Mouse (Mus musculus): ENCODE data around the gene Rbm33. TPM values are rescaled to one million over a fixed set of nuclear protein-coding genes. Genes with fewer than 3 reads are reported as not detected.

The Rbm33 gene
- total RNA-seq, 1 experiment = 21.2 TPM

- TF ChIP-seq CHD2 (IDR thresholded peaks at IDR 0.05; ENCODE audit: low read depth, low read length) = no peak
- TF ChIP-seq ZC3H11A (IDR thresholded peaks at IDR 0.05; ENCODE audit: borderline replicate concordance, low read depth, low read length) = no peak
- TF ChIP-seq HCFC1 (IDR thresholded peaks at IDR 0.05; ENCODE audit: borderline replicate concordance, insufficient read depth, low read length) = no peak
- TF ChIP-seq MAFK (IDR thresholded peaks at IDR 0.05; ENCODE audit: insufficient read depth, low read depth, low read length) = no peak
- no peak for TF ChIP-seq ZNF384 (IDR thresholded peaks at IDR 0.05; ENCODE audit: low read depth, low read length)
- in situ Hi-C loops (cut with MboI; ENCODE audit: low sequenced_read_pairs in 2 of 2, unreplicated experiment in 2 of 2) = no loop called here
- H3K36me3 ChIP-seq (ENCODE audit: control insufficient read depth, insufficient read depth, low read length, poor library complexity, severe bottlenecking) = peaks cover 7% of the 10 kb centered on the region
- H3K9me3 ChIP-seq (ENCODE audit: control insufficient read depth, insufficient read depth, low read depth, low read length) = no peaks in the 10 kb centered on the region
- no peaks in the 10 kb centered on the region for H3K4me1 ChIP-seq (ENCODE audit: control insufficient read depth in 2 of 2, insufficient read depth in 2 of 2, low read length in 2 of 2, poor library complexity in 1 of 2)
- no peak for DNase-seq (ENCODE audit: low read depth, low spot score)
- H3K9ac ChIP-seq (ENCODE audit: insufficient read depth, low read depth, low read length, poor library complexity, severe bottlenecking) = no peak overlapping the region
- H3K4me3 ChIP-seq (ENCODE audit: insufficient read depth in 1 of 2, low read depth in 1 of 2, low read length in 2 of 2, poor library complexity in 1 of 2, severe bottlenecking in 1 of 2) = no peak overlapping the region
- no peak overlapping the region for H3K27ac ChIP-seq (ENCODE audit: insufficient read depth, low read depth, low read length, poor library complexity, severe bottlenecking)
Measured at GRCm38 (mm10) chr5:28333731-28334130, 16.8 kb downstream of the Rbm33 start.

- no peak for DNase-seq (ENCODE audit: low read depth, low spot score)
- Histone ChIP-seq H3K9ac (ENCODE audit: insufficient read depth, low read depth, low read length, poor library complexity, severe bottlenecking) (no peak overlapping the region), H3K4me3 (ENCODE audit: insufficient read depth in 1 of 2, low read depth in 1 of 2, low read length in 2 of 2, poor library complexity in 1 of 2, severe bottlenecking in 1 of 2) (no peak overlapping the region), H3K4me1 (ENCODE audit: control insufficient read depth in 2 of 2, insufficient read depth in 2 of 2, low read length in 2 of 2, poor library complexity in 1 of 2) (no peaks in the 10 kb centered on the region), H3K36me3 (ENCODE audit: control insufficient read depth, insufficient read depth, low read length, poor library complexity, severe bottlenecking) (peaks cover 8% of the 10 kb centered on the region), H3K9me3 (ENCODE audit: control insufficient read depth, insufficient read depth, low read depth, low read length) (no peaks in the 10 kb centered on the region; the same call in 1 of the 2 replicates), H3K27ac (ENCODE audit: insufficient read depth, low read depth, low read length, poor library complexity, severe bottlenecking) (no peak overlapping the region)
- in situ Hi-C loops (cut with MboI; ENCODE audit: low sequenced_read_pairs in 2 of 2, unreplicated experiment in 2 of 2) = no loop called here
- TF ChIP-seq ZC3H11A (IDR thresholded peaks at IDR 0.05; ENCODE audit: borderline replicate concordance, low read depth, low read length) (no peak), HCFC1 (IDR thresholded peaks at IDR 0.05; ENCODE audit: borderline replicate concordance, insufficient read depth, low read length) (no peak), ZNF384 (IDR thresholded peaks at IDR 0.05; ENCODE audit: low read depth, low read length) (no peak)
Measured at GRCm38 (mm10) chr5:28351857-28352513, 35.1 kb downstream of the Rbm33 start.

- in situ Hi-C loops (cut with MboI; ENCODE audit: low sequenced_read_pairs in 2 of 2, unreplicated experiment in 2 of 2) = no loop called here
- no peak for TF ChIP-seq MAFK (IDR thresholded peaks at IDR 0.05; ENCODE audit: insufficient read depth, low read depth, low read length)
- no peak for TF ChIP-seq ZNF384 (IDR thresholded peaks at IDR 0.05; ENCODE audit: low read depth, low read length)
- no peak for TF ChIP-seq ZC3H11A (IDR thresholded peaks at IDR 0.05; ENCODE audit: borderline replicate concordance, low read depth, low read length)
- TF ChIP-seq HCFC1 (IDR thresholded peaks at IDR 0.05; ENCODE audit: borderline replicate concordance, insufficient read depth, low read length) = no peak
- no peak for TF ChIP-seq CHD2 (IDR thresholded peaks at IDR 0.05; ENCODE audit: low read depth, low read length)
- no peak overlapping the region for H3K27ac ChIP-seq (ENCODE audit: insufficient read depth, low read depth, low read length, poor library complexity, severe bottlenecking)
- H3K4me1 ChIP-seq (ENCODE audit: control insufficient read depth in 2 of 2, insufficient read depth in 2 of 2, low read length in 2 of 2, poor library complexity in 1 of 2) = no peaks in the 10 kb centered on the region
- H3K4me3 ChIP-seq (ENCODE audit: insufficient read depth in 1 of 2, low read depth in 1 of 2, low read length in 2 of 2, poor library complexity in 1 of 2, severe bottlenecking in 1 of 2) = no peak overlapping the region
- DNase-seq (ENCODE audit: low read depth, low spot score) = no peak
- H3K36me3 ChIP-seq (ENCODE audit: control insufficient read depth, insufficient read depth, low read length, poor library complexity, severe bottlenecking) = peaks cover 19% of the 10 kb centered on the region
- no peak overlapping the region for H3K9ac ChIP-seq (ENCODE audit: insufficient read depth, low read depth, low read length, poor library complexity, severe bottlenecking)
- no peaks in the 10 kb centered on the region for H3K9me3 ChIP-seq (ENCODE audit: control insufficient read depth, insufficient read depth, low read depth, low read length)
Measured at GRCm38 (mm10) chr5:28355614-28356013, 38.7 kb downstream of the Rbm33 start.

GRCm38 (mm10) chr5:28360745-28361144 is 43.8 kb downstream of the Rbm33 start:
- TF ChIP-seq ZC3H11A (IDR thresholded peaks at IDR 0.05; ENCODE audit: borderline replicate concordance, low read depth, low read length) = no peak
- TF ChIP-seq MAFK (IDR thresholded peaks at IDR 0.05; ENCODE audit: insufficient read depth, low read depth, low read length) = no peak
- no peak for TF ChIP-seq CHD2 (IDR thresholded peaks at IDR 0.05; ENCODE audit: low read depth, low read length)
- TF ChIP-seq ZNF384 (IDR thresholded peaks at IDR 0.05; ENCODE audit: low read depth, low read length) = no peak
- no peak for TF ChIP-seq HCFC1 (IDR thresholded peaks at IDR 0.05; ENCODE audit: borderline replicate concordance, insufficient read depth, low read length)
- no peak overlapping the region for H3K27ac ChIP-seq (ENCODE audit: insufficient read depth, low read depth, low read length, poor library complexity, severe bottlenecking)
- no peak overlapping the region for H3K9ac ChIP-seq (ENCODE audit: insufficient read depth, low read depth, low read length, poor library complexity, severe bottlenecking)
- H3K4me1 ChIP-seq (ENCODE audit: control insufficient read depth in 2 of 2, insufficient read depth in 2 of 2, low read length in 2 of 2, poor library complexity in 1 of 2) = no peaks in the 10 kb centered on the region
- in situ Hi-C loops (cut with MboI; ENCODE audit: low sequenced_read_pairs in 2 of 2, unreplicated experiment in 2 of 2) = no loop called here
- H3K4me3 ChIP-seq (ENCODE audit: insufficient read depth in 1 of 2, low read depth in 1 of 2, low read length in 2 of 2, poor library complexity in 1 of 2, severe bottlenecking in 1 of 2) = no peak overlapping the region
- DNase-seq (ENCODE audit: low read depth, low spot score) = no peak
- no peaks in the 10 kb centered on the region for H3K9me3 ChIP-seq (ENCODE audit: control insufficient read depth, insufficient read depth, low read depth, low read length)
- H3K36me3 ChIP-seq (ENCODE audit: control insufficient read depth, insufficient read depth, low read length, poor library complexity, severe bottlenecking) = peaks cover 27% of the 10 kb centered on the region
